Mouse (Mus musculus): ENCODE results near the gene Ucp2.

DNA sequence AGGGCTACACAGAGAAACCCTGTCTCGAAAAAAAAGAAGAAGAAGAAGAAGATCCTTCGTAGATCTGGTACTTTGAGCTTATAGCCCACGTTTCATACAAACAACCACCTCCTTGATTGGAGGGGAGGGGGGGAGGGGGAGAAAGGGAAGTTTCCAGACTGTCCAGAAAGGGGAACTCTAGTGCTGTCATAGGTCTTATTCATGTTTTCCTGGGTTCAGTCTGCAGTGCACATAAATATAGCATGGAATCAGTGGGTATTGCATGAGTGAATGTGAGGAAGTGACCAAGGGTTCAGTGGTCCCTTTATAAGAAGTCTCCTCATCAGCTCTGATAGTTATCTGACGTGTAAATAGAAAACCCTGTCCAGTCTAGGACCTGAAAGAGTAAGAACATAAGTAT is 49.4 kb upstream of the Ucp2 start:
- TF ChIP-seq CTCF (IDR thresholded peaks at IDR 0.05; ENCODE audit: control insufficient read depth, insufficient read depth, insufficient read length) (no peak), MAX (IDR thresholded peaks at IDR 0.05) (no peak), FOSL1 (IDR thresholded peaks at IDR 0.05; ENCODE audit: insufficient read depth, low read length, poor library complexity, severe bottlenecking) (no peak), CEBPB (IDR thresholded peaks at IDR 0.05; ENCODE audit: low read depth) (no peak), USF1 (IDR thresholded peaks at IDR 0.05; ENCODE audit: low read depth) (no peak)
